Mouse (Mus musculus) C2C12 (cell line): ENCODE data around the gene Nat10.

ENCODE experiments used
- CEBPB ChIP-seq: IDR thresholded peaks from one replicate; pipeline ENCODE4 v1.6.1; 2011; ENCODE audit warnings: low read depth, mild to moderate bottlenecking, control low read depth, moderate library complexity
- CTCF ChIP-seq: IDR thresholded peaks from one replicate; pipeline ENCODE4 v1.5.1; 2011; ENCODE audit not compliant: control insufficient read depth, insufficient read depth, insufficient read length
- MAX ChIP-seq: IDR thresholded peaks from one replicate; pipeline ENCODE4 v1.6.1; 2011; ENCODE audit warnings: mild to moderate bottlenecking, control low read depth
- MYOD1 ChIP-seq: IDR thresholded peaks from one replicate; pipeline ENCODE4 v1.6.1; 2011; ENCODE audit warnings: low read depth; ENCODE audit not compliant: control insufficient read depth, insufficient read length
- MYOG ChIP-seq: IDR thresholded peaks from one replicate; pipeline ENCODE4 v1.6.1; 2011; ENCODE audit not compliant: control insufficient read depth, insufficient read length; ENCODE audit errors: extremely low read depth
- USF1 ChIP-seq: IDR thresholded peaks from one replicate; pipeline ENCODE4 v1.6.1; 2011; ENCODE audit warnings: low read depth, mild to moderate bottlenecking, control low read depth, moderate library complexity

DNA sequence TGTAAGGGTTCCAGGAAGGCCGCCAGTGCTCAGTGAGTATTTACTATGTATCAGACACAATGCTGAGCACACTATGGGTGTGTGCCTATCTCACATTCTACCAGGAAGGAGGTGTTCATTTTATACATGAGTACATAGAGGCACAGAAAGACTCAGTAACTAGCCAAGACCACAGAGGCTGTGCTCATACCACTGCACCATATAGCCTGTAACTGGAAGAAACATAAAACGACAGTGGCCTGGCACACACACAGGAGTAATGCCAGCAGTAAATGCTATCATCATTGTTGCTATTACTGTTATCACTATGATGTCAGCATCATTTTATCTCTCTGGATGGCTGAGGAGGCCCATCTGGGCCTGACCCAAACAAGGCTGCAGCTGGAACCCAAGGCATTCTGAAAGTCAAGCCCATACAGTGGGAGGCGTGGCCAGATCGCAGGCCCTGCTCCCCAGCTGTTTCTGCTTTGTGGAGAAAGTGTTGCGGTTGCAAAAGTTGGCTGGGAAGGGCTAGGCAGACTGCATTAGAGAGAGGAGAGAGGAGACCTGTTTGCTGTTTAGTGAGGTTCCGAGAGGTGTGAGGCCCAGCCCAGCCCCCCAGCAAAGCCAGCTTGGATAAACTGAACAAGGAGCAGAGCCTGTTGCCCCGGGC is 76.0 kb downstream of the Nat10 start:
- TF ChIP-seq CTCF (no peak), USF1 (no peak), CEBPB (no peak), MAX (no peak), MYOD1 (no peak), MYOG (no peak)
